Mouse (Mus musculus) midbrain, postnatal 0 days (tissue): ENCODE results near the gene Setd2. TPM values are rescaled to one million over a fixed set of nuclear protein-coding genes. Genes with fewer than 3 reads are reported as not detected.

ENCODE experiments used
- ATAC-seq: fragments of 200-750 bp; cut with Nextera tagmentation; 2 replicates; pipeline ENCODE4 v1.8.0; 2017; ENCODE audit warnings: moderate number of reproducible peaks, mild to moderate bottlenecking, moderate TSS enrichment, moderate library complexity; ENCODE audit not compliant: low FRiP score
- DNase-seq: peaks from one replicate; pipeline ENCODE4 v3.0.0-alpha.2; 2015; ENCODE audit warnings: low spot score
- H3K27ac ChIP-seq: fragments of 300-500 bp; sonication (generic); 2 replicates; pipeline ENCODE4 v1.5.1; 2014; ENCODE audit warnings: low read depth, mild to moderate bottlenecking, low read length, mixed read lengths
- H3K27me3 ChIP-seq: fragments of 300-500 bp; sonication (generic); 2 replicates; pipeline ENCODE4 v1.6.1; 2014; ENCODE audit warnings: low read length, control low read depth, mixed read lengths; ENCODE audit not compliant: insufficient read depth
- H3K36me3 ChIP-seq: fragments of 300-500 bp; sonication (generic); 2 replicates; pipeline ENCODE4 v1.6.1; 2014; ENCODE audit warnings: low read length, control low read depth, mixed read lengths; ENCODE audit not compliant: insufficient read depth
- H3K4me1 ChIP-seq: fragments of 300-500 bp; sonication (generic); 2 replicates; pipeline ENCODE4 v1.6.1; 2014; ENCODE audit warnings: mild to moderate bottlenecking, control low read depth, antibody characterized with exemption, low read length, mixed read lengths; ENCODE audit not compliant: insufficient read depth
- H3K4me2 ChIP-seq: fragments of 300-500 bp; sonication (generic); 2 replicates; pipeline ENCODE4 v1.6.1; 2014; ENCODE audit warnings: low read depth, mild to moderate bottlenecking, low read length, mixed read lengths; ENCODE audit not compliant: poor library complexity, severe bottlenecking
- H3K4me3 ChIP-seq: fragments of 300-500 bp; sonication (generic); 2 replicates; pipeline ENCODE4 v1.5.1; 2014; ENCODE audit warnings: low read depth, mild to moderate bottlenecking, low read length, moderate library complexity
- H3K9ac ChIP-seq: fragments of 300-500 bp; sonication (generic); replicated peaks from 2 replicates; pipeline ENCODE4 v1.6.1; 2014; ENCODE audit warnings: mild to moderate bottlenecking, low read length, moderate library complexity, mixed read lengths; ENCODE audit not compliant: poor library complexity, severe bottlenecking
- H3K9me3 ChIP-seq: fragments of 300-500 bp; sonication (generic); 2 replicates; pipeline ENCODE4 v1.6.1; 2016; ENCODE audit warnings: low read length, control low read depth
- CTCF ChIP-seq: IDR thresholded peaks from 2 replicates; pipeline ENCODE4 v1.5.1; 2016; ENCODE audit warnings: antibody characterized with exemption, mild to moderate bottlenecking
- WGBS: fragments of 180-500 bp; shearing (Covaris S2); extraction: QIAGEN DNeasy Blood & Tissue Kit; methylation state at CpG from one replicate; pipeline ENCODE4 v1.1.7; 2014; 5-methylcytosine and 5-hydroxymethylcytosine counted together
- polyA plus RNA-seq: library from polyadenylated mRNA; unstranded; fragments of >200 nt; fragmentation: Nextera tagmentation; extraction: Ambion mirVana; gene quantifications from 2 replicates; pipeline ENCODE4 v1.2.1, GENCODE M21; 2015
- total RNA-seq: library from RNA; depleted of rRNA; stranded (reverse); fragments of >200 nt; gene quantifications from 2 replicates; pipeline ENCODE4 v1.2.3, GENCODE M21; 2014

Setd2 gene
- total and polyA plus RNA-seq, 2 experiments from 2014 or later, result 24.9 to 69.3 TPM

GRCm38 (mm10) chr9:110531151-110531791 lies 1.1 kb upstream of the Setd2 start:
- Histone ChIP-seq H3K9ac (no peak overlapping the region), H3K36me3 (no peaks in the 10 kb centered on the region), H3K4me3 (peak overlapping the region; percentile 100), H3K4me2 (peak overlapping the region; percentile 57), H3K27ac (no peak overlapping the region), H3K4me1 (peaks cover 16% of the 10 kb centered on the region), H3K9me3 (no peaks in the 10 kb centered on the region), H3K27me3 (no peaks in the 10 kb centered on the region)
- ATAC-seq (no peak), DNase-seq (peak; percentile 1)
- 25% methylated on average over 6 of the region's 6 CpGs for WGBS
- TF ChIP-seq CTCF, result no peak

- Histone ChIP-seq H3K27ac (peak overlapping the region; percentile 99), H3K9ac (peak overlapping the region; percentile 99), H3K36me3 (no peaks in the 10 kb centered on the region), H3K4me1 (peaks cover 16% of the 10 kb centered on the region), H3K9me3 (no peaks in the 10 kb centered on the region), H3K4me3 (peak overlapping the region; percentile 100), H3K4me2 (peak overlapping the region; percentile 57), H3K27me3 (no peaks in the 10 kb centered on the region)
- ATAC-seq (peak; percentile 99), DNase-seq (peak; percentile 97)
- peak; percentile 85 for TF ChIP-seq CTCF
- under 1% methylated on average over 34 of the region's 53 CpGs for WGBS
Observed at GRCm38 (mm10) chr9:110531914-110532489, 395 bp upstream of the Setd2 start.

GRCm38 (mm10) chr9:110533645-110534044 lies 1.2 kb downstream of the Setd2 start:
- H3K9ac ChIP-seq, result peak overlapping the region; percentile 99; the same call in 1 of the 2 replicates
- no peak overlapping the region for H3K27ac ChIP-seq
- H3K27me3 ChIP-seq, result no peaks in the 10 kb centered on the region
- WGBS, result 28% methylated on average over 5 of the region's 5 CpGs
- H3K36me3 ChIP-seq, result no peaks in the 10 kb centered on the region
- H3K4me3 ChIP-seq, result peak overlapping the region; percentile 100
- H3K9me3 ChIP-seq, result no peaks in the 10 kb centered on the region
- H3K4me2 ChIP-seq, result peak overlapping the region; percentile 64
- peaks cover 16% of the 10 kb centered on the region for H3K4me1 ChIP-seq
- ATAC-seq (no peak), DNase-seq (no peak)
- TF ChIP-seq CTCF, result no peak

- 86% methylated on average over 2 of the region's 2 CpGs for WGBS
- H3K4me2 ChIP-seq, result peak overlapping the region; percentile 24; the same call in 1 of the 2 replicates
Observed at GRCm38 (mm10) chr9:110535114-110535513, 2.7 kb downstream of the Setd2 start.

GRCm38 (mm10) chr9:110536636-110537035 lies 4.2 kb downstream of the Setd2 start:
- H3K9me3 ChIP-seq, result no peaks in the 10 kb centered on the region
- H3K36me3 ChIP-seq, result no peaks in the 10 kb centered on the region
- DNase-seq, result no peak
- H3K4me2 ChIP-seq, result no peak overlapping the region
- ATAC-seq, result no peak
- peaks cover 10% of the 10 kb centered on the region for H3K4me1 ChIP-seq
- no peak overlapping the region for H3K9ac ChIP-seq
- TF ChIP-seq CTCF, result no peak
- 90% methylated on average over 2 of the region's 2 CpGs for WGBS
- no peaks in the 10 kb centered on the region for H3K27me3 ChIP-seq
- H3K27ac ChIP-seq, result no peak overlapping the region
- no peak overlapping the region for H3K4me3 ChIP-seq

More at GRCm38 (mm10) chr9:110535114-110535513, 2.7 kb downstream of the Setd2 start:
- Histone ChIP-seq H3K9me3 (no peaks in the 10 kb centered on the region), H3K4me3 (no peak overlapping the region), H3K36me3 (no peaks in the 10 kb centered on the region), H3K27me3 (no peaks in the 10 kb centered on the region), H3K27ac (no peak overlapping the region), H3K4me1 (peaks cover 16% of the 10 kb centered on the region), H3K9ac (no peak overlapping the region)
- no peak for DNase-seq
- ATAC-seq, result no peak
- no peak for TF ChIP-seq CTCF

GRCm38 (mm10) chr9:110538511-110538910 lies 6.1 kb downstream of the Setd2 start:
- Histone ChIP-seq H3K36me3 (no peaks in the 10 kb centered on the region), H3K4me2 (no peak overlapping the region), H3K9ac (no peak overlapping the region), H3K4me1 (peaks cover 10% of the 10 kb centered on the region), H3K27ac (no peak overlapping the region), H3K9me3 (no peaks in the 10 kb centered on the region), H3K4me3 (no peak overlapping the region), H3K27me3 (no peaks in the 10 kb centered on the region)
- ATAC-seq (no peak), DNase-seq (no peak)
- TF ChIP-seq CTCF, result no peak
